Mouse (Mus musculus): ENCODE results near the gene Ythdf2.

Ythdf2 gene

GRCm38 (mm10) chr4:132151673-132152072 lies 60.4 kb downstream of the Ythdf2 start:
- no peak for DNase-seq (ENCODE audit: low read depth, low spot score)

- DNase-seq (ENCODE audit: low read depth, low spot score), result no peak
These were observed 65.9 kb downstream of the Ythdf2 start for GRCm38 (mm10) chr4:132146201-132146600.

GRCm38 (mm10) chr4:132145092-132145491 lies 67.0 kb downstream of the Ythdf2 start:
- no peak for DNase-seq (ENCODE audit: low read depth, low spot score)

- no peak for DNase-seq (ENCODE audit: low read depth, low spot score)
These were observed 67.8 kb downstream of the Ythdf2 start, which contains the start of gene Oprd1 for GRCm38 (mm10) chr4:132144080-132144841. Gene Oprd1, minus strand, starts transcription at chr4:132144486.

GRCm38 (mm10) chr4:132138640-132139039 lies 73.5 kb downstream of the Ythdf2 start:
- no peak for DNase-seq (ENCODE audit: low read depth, low spot score)

- no peak for DNase-seq (ENCODE audit: low read depth, low spot score)
These were observed 75.1 kb downstream of the Ythdf2 start for GRCm38 (mm10) chr4:132137013-132137412.

All from retina, postnatal 7 days (tissue).